Mouse (Mus musculus): ENCODE data around the gene Stk33.

DNA sequence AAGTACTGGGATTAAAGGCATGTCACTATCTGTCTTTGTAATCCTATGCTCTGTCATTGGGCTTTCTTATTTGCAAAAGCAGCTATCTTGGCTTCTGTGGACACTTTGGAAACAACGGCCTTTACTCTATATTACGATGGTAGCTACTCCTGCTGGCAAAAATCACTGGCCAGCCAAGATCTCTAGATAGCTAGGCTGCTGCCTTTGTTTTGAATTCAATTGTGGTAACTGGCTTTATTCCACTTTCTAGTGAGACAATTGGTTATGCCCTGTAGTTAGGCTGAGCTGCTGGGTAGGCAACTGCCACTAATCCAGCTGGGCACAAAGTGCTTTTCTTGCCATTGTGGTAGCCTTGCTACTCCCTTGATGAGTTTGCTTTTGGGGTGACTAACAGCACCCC is 129.4 kb downstream of the Stk33 start:
- TF ChIP-seq POLR2A (IDR thresholded peaks at IDR 0.05; ENCODE audit: extremely low read depth, insufficient read depth, low read length) = no peak
- no peak for TF ChIP-seq CTCF (IDR thresholded peaks at IDR 0.05; ENCODE audit: low read depth, low read length)

All from liver, adult 2 months (tissue).